Mouse (Mus musculus) cerebellum, adult 8-10 months (tissue): ENCODE results near the gene Rsbn1.
A peak's percentile ranks its signal among the peaks of the same experiment; 100 is the strongest.

ENCODE experiments used
- DNase-seq: peaks from one replicate; pipeline ENCODE4 v3.0.0; 2022

Rsbn1 gene

GRCm38 (mm10) chr3:103914010-103914669, at the start of gene Rsbn1:
Gene Rsbn1, plus strand, starts transcription at chr3:103914120.
- peak; percentile 95 for DNase-seq

GRCm38 (mm10) chr3:103864200-103864599, 49.7 kb upstream of the Rsbn1 start:
- no peak for DNase-seq

GRCm38 (mm10) chr3:103867424-103867971, 46.4 kb upstream of the Rsbn1 start:
- no peak for DNase-seq

GRCm38 (mm10) chr3:103868008-103868407, 45.9 kb upstream of the Rsbn1 start:
- DNase-seq: no peak

- no peak for DNase-seq
Observed at GRCm38 (mm10) chr3:103872663-103873098, 41.2 kb upstream of the Rsbn1 start.

- no peak for DNase-seq
Observed at GRCm38 (mm10) chr3:103874329-103874728, 39.6 kb upstream of the Rsbn1 start.

GRCm38 (mm10) chr3:103885946-103886345, 28.0 kb upstream of the Rsbn1 start:
- no peak for DNase-seq

- DNase-seq: peak; percentile 67
Observed at GRCm38 (mm10) chr3:103887581-103887980, 26.3 kb upstream of the Rsbn1 start.

- no peak for DNase-seq
Observed at GRCm38 (mm10) chr3:103893374-103893773, 20.5 kb upstream of the Rsbn1 start.

- peak; percentile 66 for DNase-seq
Observed at GRCm38 (mm10) chr3:103904705-103905104, 9.2 kb upstream of the Rsbn1 start.

GRCm38 (mm10) chr3:103907335-103908030, 6.4 kb upstream of the Rsbn1 start:
- no peak for DNase-seq

- DNase-seq: no peak
Observed at GRCm38 (mm10) chr3:103908781-103909180, 5.1 kb upstream of the Rsbn1 start.

- no peak for DNase-seq
Observed at GRCm38 (mm10) chr3:103913451-103913961, 414 bp upstream of the Rsbn1 start.

- DNase-seq: no peak
Observed at GRCm38 (mm10) chr3:103914732-103915508, 1.0 kb downstream of the Rsbn1 start.

- DNase-seq: no peak
Observed at GRCm38 (mm10) chr3:103915509-103915896, 1.6 kb downstream of the Rsbn1 start.

GRCm38 (mm10) chr3:103916205-103916838, 2.4 kb downstream of the Rsbn1 start:
- DNase-seq: no peak

GRCm38 (mm10) chr3:103916839-103917237, 2.9 kb downstream of the Rsbn1 start:
- no peak for DNase-seq

- no peak for DNase-seq
Observed at GRCm38 (mm10) chr3:103920094-103920493, 6.2 kb downstream of the Rsbn1 start.

- DNase-seq: no peak
Observed at GRCm38 (mm10) chr3:103925302-103925701, 11.4 kb downstream of the Rsbn1 start.

GRCm38 (mm10) chr3:103927511-103927910, 13.6 kb downstream of the Rsbn1 start:
- DNase-seq: no peak

- DNase-seq: no peak
Observed at GRCm38 (mm10) chr3:103944794-103945562, 31.1 kb downstream of the Rsbn1 start.

GRCm38 (mm10) chr3:103948666-103949065, 34.7 kb downstream of the Rsbn1 start:
- no peak for DNase-seq
